Mouse (Mus musculus) spleen, postnatal 36 days (tissue): ENCODE results near the gene Mcrip2.
A peak's percentile ranks its signal among the peaks of the same experiment; 100 is the strongest.

ENCODE experiments used
- DNase-seq, 2 experiments: peaks; one replicate each; pipeline ENCODE4 v3.0.0; 2022; ENCODE audit warnings: low spot score in 2 of 2, mixed read lengths in 1 of 2

Mcrip2 gene

DNA sequence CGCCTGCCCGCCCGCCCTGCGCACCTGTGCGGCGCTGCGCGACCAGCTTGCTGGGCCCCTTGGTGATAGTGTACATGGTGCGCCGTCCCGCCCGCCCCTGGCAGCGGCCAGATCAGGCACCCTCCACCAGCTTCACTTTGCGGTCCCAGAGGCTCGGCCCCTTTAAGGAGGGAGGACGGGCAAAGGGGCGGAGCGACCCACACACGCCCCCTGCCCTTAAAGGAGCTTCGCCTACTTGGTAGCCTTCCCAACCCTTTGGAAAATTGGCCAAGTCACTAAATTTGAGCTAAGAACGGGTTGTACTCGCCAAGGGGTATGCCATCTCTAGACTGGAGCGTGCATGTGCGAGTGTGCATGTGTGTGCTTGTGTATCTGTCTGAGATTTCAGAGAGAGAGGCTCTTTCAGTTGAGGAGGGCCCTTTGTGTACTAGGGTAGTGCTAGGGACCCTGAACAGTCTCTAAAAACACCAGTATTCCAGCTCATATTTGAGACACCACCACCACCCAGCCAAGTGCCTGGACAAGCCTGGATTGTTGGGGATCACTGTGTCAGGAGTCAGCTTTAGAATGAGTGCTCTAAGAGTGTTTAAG lies at the start of gene Mcrip2:
Gene Mcrip2, minus strand, starts transcription at position 164 of the 591 bp plus-strand sequence.
- peak; percentile 71 to 74 for DNase-seq

DNA sequence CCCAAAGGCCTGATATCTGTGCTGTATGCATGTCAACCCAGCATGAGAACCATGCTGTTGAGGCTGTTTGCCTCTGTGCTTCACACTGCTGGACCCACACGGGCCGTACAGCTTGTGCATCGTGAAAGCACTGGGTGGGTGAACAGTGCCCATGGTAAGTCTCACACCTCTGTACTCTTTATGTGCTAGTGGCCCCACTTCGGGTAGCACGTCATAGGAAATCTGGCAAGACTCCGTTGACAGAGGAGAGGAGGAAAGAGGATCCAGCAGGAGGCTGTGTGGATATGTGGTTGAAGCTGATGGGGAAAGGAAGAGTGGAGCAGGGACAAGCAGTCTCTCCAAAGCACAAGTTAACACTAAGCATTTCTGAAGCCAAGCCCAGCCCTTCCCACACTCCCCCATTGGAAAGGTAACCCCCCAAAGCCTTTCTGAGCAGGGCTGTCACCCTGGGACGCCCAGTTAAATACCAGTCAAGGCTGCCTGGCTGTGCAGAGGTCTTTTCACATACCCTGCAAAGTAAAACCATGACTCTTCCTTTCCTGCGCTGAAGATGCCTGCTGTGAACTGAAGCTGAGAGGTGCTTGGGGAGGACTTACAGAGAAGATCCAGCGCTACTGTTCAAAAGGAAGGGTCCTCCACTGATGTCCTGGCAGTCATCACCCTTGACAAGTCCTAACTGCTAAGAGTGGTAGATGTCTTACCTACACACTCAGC lies 49.6 kb upstream of the Mcrip2 start:
- DNase-seq, result no peak

DNA sequence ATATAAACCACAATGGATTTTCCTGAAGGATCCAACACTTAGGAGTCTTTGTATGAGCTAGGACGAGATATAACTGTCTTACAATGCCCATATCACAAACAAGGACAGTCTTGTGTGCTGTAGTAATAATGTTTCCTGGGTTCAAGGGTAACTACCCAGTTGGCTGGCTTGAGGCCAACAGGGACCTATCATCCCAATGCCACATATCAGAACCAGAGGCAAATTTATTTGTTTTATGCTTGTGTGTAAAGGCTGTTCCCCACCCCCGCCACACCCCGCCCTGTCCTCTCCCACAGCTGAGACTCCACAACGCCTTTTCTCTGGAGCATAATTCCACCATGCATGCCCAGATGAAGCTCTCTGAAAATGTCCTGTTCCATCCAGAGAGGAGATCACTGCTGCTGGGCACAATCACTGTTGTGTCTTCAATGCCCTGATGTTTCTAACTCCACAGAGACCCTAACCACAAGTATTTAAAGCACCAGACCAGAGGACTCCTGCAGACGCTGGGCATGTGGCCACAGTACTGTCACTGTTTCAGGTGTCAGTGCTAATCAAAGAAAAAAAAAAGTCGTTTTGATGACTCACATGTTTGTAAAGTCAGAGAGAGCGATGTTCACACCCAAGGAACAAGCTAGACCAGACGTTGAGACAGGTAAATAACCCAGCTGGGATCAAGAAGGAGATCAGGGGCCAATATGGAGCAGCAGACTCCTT lies 48.5 kb upstream of the Mcrip2 start:
- no peak for DNase-seq

- DNase-seq, result no peak
These were observed 45.7 kb upstream of the Mcrip2 start for GRCm38 (mm10) chr17:25914295-25914694.

DNA sequence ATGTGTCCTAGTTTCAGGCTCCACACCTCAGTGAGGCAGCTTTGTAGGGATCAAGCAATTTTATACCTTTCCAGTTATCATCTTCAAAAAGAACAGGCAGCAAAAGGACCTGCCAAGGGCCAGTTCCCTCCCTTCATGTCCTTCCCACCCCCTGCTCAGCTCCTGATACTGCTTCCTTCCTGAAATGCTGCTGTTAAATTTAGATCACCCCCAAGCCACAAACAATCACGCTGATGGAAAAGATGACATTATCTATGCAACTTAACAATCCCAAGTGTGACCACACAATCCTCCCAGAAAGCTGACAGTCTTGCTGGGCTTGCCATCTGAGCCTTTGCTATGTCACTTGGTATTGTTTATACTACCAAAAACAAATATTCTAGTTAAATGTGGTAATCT lies 45.3 kb upstream of the Mcrip2 start:
- no peak for DNase-seq

DNA sequence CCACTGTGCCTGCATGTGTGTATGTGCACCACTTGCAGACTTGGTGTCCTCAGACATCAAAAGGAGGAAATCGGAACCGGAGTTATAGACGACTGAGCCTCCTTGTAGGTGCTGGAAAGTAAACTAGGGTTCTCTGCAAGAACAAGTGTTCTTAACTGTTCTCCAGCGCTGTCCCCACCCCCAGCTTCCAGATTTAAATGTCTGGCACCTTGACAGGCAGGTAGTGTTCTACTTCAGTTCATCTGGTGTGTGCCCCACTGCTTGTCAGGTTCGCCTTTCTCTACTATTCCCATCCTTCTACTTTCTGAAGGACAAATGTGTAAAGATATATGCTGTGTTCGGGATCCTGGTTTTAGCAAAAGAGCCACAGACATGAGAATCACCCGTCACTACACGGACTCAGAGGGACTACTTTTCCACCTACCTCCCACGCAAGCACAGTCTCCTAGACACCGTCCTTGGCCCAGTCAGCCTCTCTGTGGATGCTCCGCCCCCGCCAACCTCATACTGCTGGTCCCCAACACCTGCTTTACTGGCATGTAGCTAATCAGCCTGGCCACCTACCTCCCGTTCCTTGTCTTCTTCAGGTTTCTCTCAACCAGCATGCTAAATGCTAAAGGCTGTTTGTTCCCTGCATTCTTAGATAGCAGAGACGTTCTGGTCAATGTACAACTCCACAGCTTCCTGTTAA lies 44.8 kb upstream of the Mcrip2 start:
- no peak for DNase-seq

DNA sequence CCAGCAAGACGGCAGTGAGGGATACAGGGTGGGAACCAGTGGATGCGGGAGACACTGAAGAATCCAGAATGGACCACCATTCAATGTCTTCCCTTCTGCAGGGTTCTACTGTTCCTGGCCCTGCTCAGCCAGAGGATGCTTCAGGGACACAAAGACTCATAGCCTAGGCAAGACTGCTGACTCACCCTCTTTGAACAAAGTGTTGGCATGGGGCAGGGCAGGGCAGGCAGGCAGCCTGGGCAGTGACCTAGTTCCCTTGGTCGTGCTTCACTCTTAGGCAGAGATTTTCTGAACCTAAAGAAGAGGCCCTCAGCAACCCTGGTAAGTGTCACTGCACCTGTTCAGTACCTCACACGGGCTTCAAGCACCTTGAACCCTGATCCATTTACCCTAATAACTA lies 43.3 kb upstream of the Mcrip2 start:
- no peak for DNase-seq

GRCm38 (mm10) chr17:25907640-25908039 lies 39.1 kb upstream of the Mcrip2 start:
- no peak for DNase-seq

- DNase-seq, result peak; percentile 57 to 60
These were observed 34.5 kb upstream of the Mcrip2 start for GRCm38 (mm10) chr17:25903061-25903460.

GRCm38 (mm10) chr17:25900193-25900592 lies 31.6 kb upstream of the Mcrip2 start:
- DNase-seq, result no peak

- DNase-seq, result no peak
These were observed 27.3 kb upstream of the Mcrip2 start for GRCm38 (mm10) chr17:25895891-25896290.

GRCm38 (mm10) chr17:25895415-25895814 lies 26.9 kb upstream of the Mcrip2 start:
- DNase-seq, result no peak

- peak; percentile 70 to 71 for DNase-seq
These were observed 25.5 kb upstream of the Mcrip2 start for GRCm38 (mm10) chr17:25893975-25894617.

GRCm38 (mm10) chr17:25888837-25889236 lies 20.3 kb upstream of the Mcrip2 start:
- DNase-seq, result no peak

DNA sequence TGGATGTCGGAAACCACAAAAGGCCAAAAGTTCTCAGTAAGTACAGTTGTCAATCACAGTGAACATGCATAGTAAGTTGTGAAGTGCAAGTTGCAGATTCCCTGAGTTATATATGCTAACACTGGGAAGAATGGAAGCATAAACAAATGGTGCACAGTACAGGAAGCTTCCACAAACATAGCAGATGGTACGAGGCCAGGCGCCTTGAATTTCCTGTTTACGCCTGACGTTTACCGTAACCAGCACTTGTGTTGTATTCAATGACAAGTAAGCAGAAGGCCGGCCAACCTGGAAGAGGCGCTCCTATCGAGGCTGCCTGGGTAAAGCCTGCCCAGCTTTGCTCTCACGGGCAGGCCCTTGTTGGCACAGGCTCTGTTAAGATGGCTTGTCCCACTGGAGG lies 18.9 kb upstream of the Mcrip2 start:
- DNase-seq, result no peak

DNA sequence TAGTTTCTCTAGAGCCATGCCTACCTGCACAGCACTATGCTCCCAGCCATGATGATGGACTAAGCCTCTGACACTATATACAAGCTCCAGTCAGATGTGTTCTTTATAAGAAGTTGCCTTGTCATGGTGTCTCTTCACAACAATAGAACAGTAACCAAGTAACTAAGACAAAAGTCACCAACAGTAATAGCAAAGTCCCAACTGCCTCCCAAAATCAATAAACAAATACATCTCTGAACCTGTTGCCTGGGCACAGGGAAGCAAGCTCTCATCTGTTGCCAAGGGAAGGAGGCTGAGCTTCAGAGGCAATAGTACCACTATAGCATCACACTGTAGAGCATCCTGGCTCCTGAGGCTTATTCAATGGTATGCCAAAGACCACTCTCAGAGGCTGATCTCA lies 18.2 kb upstream of the Mcrip2 start:
- DNase-seq, result no peak

- no peak for DNase-seq
These were observed 17.1 kb upstream of the Mcrip2 start for GRCm38 (mm10) chr17:25885636-25886035.

DNA sequence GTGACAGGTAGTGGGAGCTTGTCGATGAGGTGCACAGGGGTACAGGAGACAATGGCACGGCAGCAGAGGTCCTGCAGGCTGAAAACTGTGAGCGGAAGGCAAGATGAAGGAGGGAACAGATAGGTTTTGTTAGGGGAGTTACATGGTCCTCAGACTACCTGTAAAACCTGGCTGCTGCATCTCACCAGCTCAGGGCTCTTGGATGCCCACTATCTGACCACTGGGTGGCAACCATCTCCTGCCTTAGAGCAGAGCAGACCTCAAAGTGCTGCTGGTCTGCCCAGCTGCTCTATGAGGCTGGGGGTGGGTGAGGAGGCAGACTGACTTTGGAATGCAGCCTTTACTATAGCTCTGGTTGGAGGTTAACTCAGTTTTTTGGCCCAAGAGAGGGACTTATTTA lies 15.3 kb upstream of the Mcrip2 start:
- no peak for DNase-seq

DNA sequence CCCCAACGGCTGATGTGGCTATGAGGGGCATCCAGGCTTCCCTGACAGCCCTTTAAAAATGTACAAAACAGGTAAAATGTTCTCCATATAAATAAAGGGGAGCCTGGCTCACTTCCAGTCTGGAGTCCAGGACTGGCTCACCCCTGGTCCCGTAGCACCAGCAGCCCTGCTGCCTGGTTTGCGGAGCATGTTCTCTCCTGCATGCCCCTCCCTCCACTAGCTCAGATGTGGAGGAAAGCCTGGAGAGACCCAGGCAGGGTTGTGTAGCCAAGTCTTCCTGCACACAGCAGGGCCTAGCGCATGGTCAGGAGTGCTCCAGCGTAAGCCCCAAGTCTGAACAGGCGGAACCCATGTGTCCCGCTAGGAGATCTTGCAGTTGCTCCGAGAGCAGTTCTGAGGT lies 14.7 kb upstream of the Mcrip2 start:
- no peak for DNase-seq

GRCm38 (mm10) chr17:25882306-25882705 lies 13.7 kb upstream of the Mcrip2 start:
- DNase-seq, result no peak

DNA sequence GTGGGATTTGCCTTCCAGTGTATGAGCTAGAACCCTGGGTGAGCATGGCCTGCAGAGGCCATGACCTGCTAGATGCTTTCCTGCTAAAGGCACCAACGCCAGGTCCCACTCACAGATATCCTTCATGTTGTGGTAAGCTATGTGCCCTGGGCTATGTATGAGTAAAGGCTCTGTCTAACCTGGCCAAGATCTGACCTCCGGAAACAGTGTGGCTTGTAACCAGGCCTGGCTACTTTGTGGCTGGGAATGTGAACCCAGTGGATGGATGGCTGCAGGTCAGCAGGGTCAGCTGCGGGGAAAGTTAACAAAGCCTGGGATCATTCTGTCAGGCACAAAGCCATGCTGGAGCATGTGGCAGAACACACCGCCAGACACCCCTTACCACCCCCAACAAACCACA lies 13.1 kb upstream of the Mcrip2 start:
- DNase-seq, result no peak
